Mouse (Mus musculus): ENCODE measurements around the gene Sap30l. TPM values are rescaled to one million over a fixed set of nuclear protein-coding genes. Genes with fewer than 3 reads are reported as not detected.

Gene Sap30l
- total RNA-seq (2021) = 10 to 100 TPM; 36.8 to 37.0 TPM
- long read RNA-seq, experiment 1, transcript Sap30l-201 (4 exons, 1,151 nt) = major isoform, 62 of 70 reads
- long read RNA-seq, experiment 1, partial matches to known transcripts = 8 of 70 reads
- long read RNA-seq, experiment 1, other reads (novel, unspliced or antisense) = 0 of 70 reads
- long read RNA-seq, experiment 2, transcript Sap30l-201 (4 exons, 1,151 nt) = major isoform, 76 of 106 reads
- long read RNA-seq, experiment 2, partial matches to known transcripts = 1 of 106 reads
- long read RNA-seq, experiment 2, other reads (novel, unspliced or antisense) = 29 of 106 reads

- intact Hi-C loops (cut with DNase I) = no loop called here
- peak; percentile 96 for DNase-seq
These were observed at the start of gene Sap30l for GRCm38 (mm10) chr11:57800971-57801765. Gene Sap30l (plus strand): TSS chr11:57801637.

GRCm38 (mm10) chr11:57753538-57754203, 47.8 kb upstream of the Sap30l start:
- intact Hi-C loops (cut with DNase I) = no loop called here
- no peak for DNase-seq

GRCm38 (mm10) chr11:57758621-57759020, 42.8 kb upstream of the Sap30l start:
- DNase-seq = no peak
- intact Hi-C loops (cut with DNase I) = no loop called here

GRCm38 (mm10) chr11:57760509-57761058, 40.9 kb upstream of the Sap30l start:
- DNase-seq = no peak
- intact Hi-C loops (cut with DNase I) = no loop called here

GRCm38 (mm10) chr11:57761347-57761746, 40.1 kb upstream of the Sap30l start:
- DNase-seq = no peak
- intact Hi-C loops (cut with DNase I) = no loop called here

GRCm38 (mm10) chr11:57764124-57764523, 37.3 kb upstream of the Sap30l start:
- DNase-seq = no peak
- intact Hi-C loops (cut with DNase I) = no loop called here

- intact Hi-C loops (cut with DNase I) = no loop called here
- no peak for DNase-seq
These were observed 34.8 kb upstream of the Sap30l start for GRCm38 (mm10) chr11:57766617-57767016.

- no peak for DNase-seq
- intact Hi-C loops (cut with DNase I) = no loop called here
These were observed 34.3 kb upstream of the Sap30l start for GRCm38 (mm10) chr11:57767171-57767570.

GRCm38 (mm10) chr11:57770776-57771175, 30.7 kb upstream of the Sap30l start:
- intact Hi-C loops (cut with DNase I) = no loop called here
- no peak for DNase-seq

- DNase-seq = no peak
- intact Hi-C loops (cut with DNase I) = no loop called here
These were observed 29.8 kb upstream of the Sap30l start for GRCm38 (mm10) chr11:57771676-57772075.

- DNase-seq = no peak
- intact Hi-C loops (cut with DNase I) = no loop called here
These were observed 28.0 kb upstream of the Sap30l start for GRCm38 (mm10) chr11:57773479-57773878.

- no peak for DNase-seq
- intact Hi-C loops (cut with DNase I) = no loop called here
These were observed 27.5 kb upstream of the Sap30l start for GRCm38 (mm10) chr11:57773936-57774335.

GRCm38 (mm10) chr11:57775868-57776267, 25.6 kb upstream of the Sap30l start:
- intact Hi-C loops (cut with DNase I) = loop anchor here (5.0 kb wide), 1 partner anchor 304 kb away; no protein-coding TSS in a partner anchor
- DNase-seq = no peak

- intact Hi-C loops (cut with DNase I) = loop anchor here (5.0 kb wide), 1 partner anchor 304 kb away; no protein-coding TSS in a partner anchor
- no peak for DNase-seq
These were observed 24.9 kb upstream of the Sap30l start for GRCm38 (mm10) chr11:57776546-57776945.

- intact Hi-C loops (cut with DNase I) = loop anchor here (1.0 to 5.0 kb wide), 3 partner anchors 160 to 306 kb away; no protein-coding TSS in a partner anchor
- DNase-seq = no peak
These were observed 23.1 kb upstream of the Sap30l start for GRCm38 (mm10) chr11:57778349-57778748.

- intact Hi-C loops (cut with DNase I) = loop anchor here (2.0 to 5.0 kb wide), 2 partner anchors 231 to 308 kb away; no protein-coding TSS in a partner anchor
- DNase-seq = no peak
These were observed 21.6 kb upstream of the Sap30l start for GRCm38 (mm10) chr11:57779824-57780223.

GRCm38 (mm10) chr11:57786616-57787418, 14.6 kb upstream of the Sap30l start:
- intact Hi-C loops (cut with DNase I) = no loop called here
- DNase-seq = no peak

- no peak for DNase-seq
- intact Hi-C loops (cut with DNase I) = loop anchor here (2.0 kb wide), 1 partner anchor 147 kb away; no protein-coding TSS in a partner anchor
These were observed 13.5 kb upstream of the Sap30l start for GRCm38 (mm10) chr11:57787913-57788312.

GRCm38 (mm10) chr11:57790866-57791535, 10.4 kb upstream of the Sap30l start:
- intact Hi-C loops (cut with DNase I) = no loop called here
- DNase-seq = no peak
